In genomic region chrX:96227030-96227429, GRCm38 (mm10) we compare ENCODE assay signal across 30 mouse cellular contexts.
DNase-seq lines count a peak whose midpoint lies in the region; ATAC-seq and TF ChIP-seq lines count a peak whose summit lies in the region.
"Had no signal": no experiment of that assay in that cellular context is flagged by ENCODE, and none has a peak within 500 bp of the region (broad histone marks: within the 10 kb centered on the region; RNA-seq: fewer than 3 reads in every experiment).

No protein-coding gene starts in this region.

- no peaks in the 10 kb centered on the region for H3K9me3 ChIP-seq in liver, postnatal 0 days (ENCODE audit: low read length)
- no peaks in the 10 kb centered on the region for H3K9me3 ChIP-seq in forebrain, embryonic 11.5 days (ENCODE audit: control insufficient read depth, low read length)
- H3K9me3 ChIP-seq: embryonic facial prominence, embryonic 10.5 days; embryonic facial prominence, embryonic 13.5 days; forebrain, embryonic 13.5 days; heart, embryonic 10.5 days; heart, embryonic 13.5 days; hindbrain, embryonic 10.5 days; hindbrain, embryonic 13.5 days; intestine, embryonic 15.5 days had no signal

- no peak for TF ChIP-seq EP300 in liver, postnatal 0 days (IDR thresholded peaks at IDR 0.05; ENCODE audit: low read depth)

- H3K9ac ChIP-seq in liver, adult 2 months (ENCODE audit: low read depth, low read length): no peak overlapping the region
- H3K9ac ChIP-seq in liver, postnatal 0 days (replicated peaks): no peak overlapping the region
- H3K9ac ChIP-seq in forebrain, embryonic 11.5 days (ENCODE audit: low read length): no peak overlapping the region
- H3K9ac ChIP-seq: embryonic facial prominence, embryonic 13.5 days; forebrain, embryonic 13.5 days; heart, embryonic 13.5 days; hindbrain, embryonic 13.5 days; intestine, embryonic 15.5 days had no signal

- no peak for TF ChIP-seq CTCF in liver, adult 2 months (IDR thresholded peaks at IDR 0.05; ENCODE audit: low read depth, low read length)
- no peak for TF ChIP-seq CTCF in liver, postnatal 0 days (IDR thresholded peaks at IDR 0.05; ENCODE audit: low read depth)
- no peak for TF ChIP-seq CTCF in bone marrow macrophage, adult 2 months (IDR thresholded peaks at IDR 0.05; ENCODE audit: low read depth, low read length)

- H3K4me3 ChIP-seq in liver, adult 2 months (ENCODE audit: insufficient read depth, low read depth, low read length): no peak overlapping the region
- H3K4me3 ChIP-seq in liver, postnatal 0 days (ENCODE audit: low read depth, low read length): no peak overlapping the region
- H3K4me3 ChIP-seq in bone marrow macrophage, adult 2 months (ENCODE audit: insufficient read depth, low read length): no peak overlapping the region
- H3K4me3 ChIP-seq in forebrain, embryonic 11.5 days (ENCODE audit: low read depth, low read length): no peak overlapping the region
- H3K4me3 ChIP-seq: embryonic facial prominence, embryonic 10.5 days; embryonic facial prominence, embryonic 13.5 days; erythroblast, embryonic 14.5 days; forebrain, embryonic 13.5 days; heart, embryonic 10.5 days; heart, embryonic 13.5 days; hindbrain, embryonic 10.5 days; hindbrain, embryonic 13.5 days; intestine, embryonic 15.5 days had no signal

- DNase-seq in liver, adult 2 months (ENCODE audit: extremely low read depth, low read depth, low spot score): peak; percentile 10
- DNase-seq in liver, postnatal 0 days: no peak
- DNase-seq in adrenal gland, postnatal 25 days: no peak
- DNase-seq in urinary bladder, adult 2 months (ENCODE audit: low spot score): no peak
- no peak for DNase-seq in forebrain, embryonic 11.5 days (ENCODE audit: low spot score)
- DNase-seq: adrenal gland, postnatal 14 days; cerebellum, adult 18-20 months; cerebellum, adult 9-10 months; cerebellum, postnatal 25 days; embryo, embryonic 11 days; gastrocnemius, postnatal 14 days; heart, adult 18-20 months; heart, postnatal 14 days; kidney, adult 11 months had no signal

- no peak for TF ChIP-seq POLR2A in liver, adult 2 months (IDR thresholded peaks at IDR 0.05; ENCODE audit: extremely low read depth, insufficient read depth, low read length)
- TF ChIP-seq POLR2A in bone marrow macrophage, adult 2 months (IDR thresholded peaks at IDR 0.05; ENCODE audit: borderline replicate concordance, low read depth, low read length): no peak

- no peak overlapping the region for H3K27ac ChIP-seq in liver, adult 2 months (replicated peaks; ENCODE audit: insufficient read depth, low read depth, low read length)
- H3K27ac ChIP-seq in liver, postnatal 0 days (ENCODE audit: low read depth): no peak overlapping the region
- H3K27ac ChIP-seq in bone marrow macrophage, adult 2 months (ENCODE audit: insufficient read depth, low read depth, low read length): peak overlapping the region; percentile 99
- no peak overlapping the region for H3K27ac ChIP-seq in forebrain, embryonic 11.5 days (ENCODE audit: low read depth, low read length)
- H3K27ac ChIP-seq: embryonic facial prominence, embryonic 10.5 days; embryonic facial prominence, embryonic 13.5 days; forebrain, embryonic 13.5 days; heart, embryonic 10.5 days; heart, embryonic 13.5 days; hindbrain, embryonic 10.5 days; hindbrain, embryonic 13.5 days; intestine, embryonic 15.5 days had no signal

- no peaks in the 10 kb centered on the region for H3K4me1 ChIP-seq in liver, adult 2 months (ENCODE audit: control insufficient read depth, insufficient read depth, low read length)
- no peaks in the 10 kb centered on the region for H3K4me1 ChIP-seq in liver, postnatal 0 days (ENCODE audit: insufficient read depth)
- H3K4me1 ChIP-seq in bone marrow macrophage, adult 2 months (ENCODE audit: control insufficient read depth, insufficient read depth, low read length): peaks cover 28% of the 10 kb centered on the region
- H3K4me1 ChIP-seq in forebrain, embryonic 11.5 days (replicated peaks; ENCODE audit: control insufficient read depth, insufficient read depth, low read length): no peaks in the 10 kb centered on the region
- H3K4me1 ChIP-seq: embryonic facial prominence, embryonic 10.5 days; embryonic facial prominence, embryonic 13.5 days; forebrain, embryonic 13.5 days; heart, embryonic 10.5 days; heart, embryonic 13.5 days; hindbrain, embryonic 10.5 days; hindbrain, embryonic 13.5 days; intestine, embryonic 15.5 days had no signal

- H3K36me3 ChIP-seq in liver, adult 2 months (ENCODE audit: control insufficient read depth, insufficient read depth, low read length): no peaks in the 10 kb centered on the region
- no peaks in the 10 kb centered on the region for H3K36me3 ChIP-seq in liver, postnatal 0 days (replicated peaks; ENCODE audit: insufficient read depth, low read length)
- no peaks in the 10 kb centered on the region for H3K36me3 ChIP-seq in forebrain, embryonic 11.5 days (ENCODE audit: control insufficient read depth, insufficient read depth, low read length)
- H3K36me3 ChIP-seq: embryonic facial prominence, embryonic 10.5 days; embryonic facial prominence, embryonic 13.5 days; heart, embryonic 10.5 days; heart, embryonic 13.5 days; hindbrain, embryonic 10.5 days; hindbrain, embryonic 13.5 days; intestine, embryonic 15.5 days had no signal

- H3K4me2 ChIP-seq in liver, postnatal 0 days (ENCODE audit: low read depth, low read length): no peak overlapping the region
- H3K4me2 ChIP-seq in forebrain, embryonic 11.5 days (ENCODE audit: low read depth, low read length, severe bottlenecking): no peak overlapping the region
- H3K4me2 ChIP-seq: embryonic facial prominence, embryonic 13.5 days; forebrain, embryonic 13.5 days; heart, embryonic 13.5 days; hindbrain, embryonic 13.5 days; intestine, embryonic 15.5 days had no signal

- H3K27me3 ChIP-seq in liver, adult 2 months (ENCODE audit: control insufficient read depth, insufficient read depth, low read length): no peaks in the 10 kb centered on the region
- no peaks in the 10 kb centered on the region for H3K27me3 ChIP-seq in liver, postnatal 0 days (ENCODE audit: insufficient read depth, low read length)
- no peaks in the 10 kb centered on the region for H3K27me3 ChIP-seq in forebrain, embryonic 11.5 days (ENCODE audit: control insufficient read depth, insufficient read depth, low read length)
- H3K27me3 ChIP-seq: embryonic facial prominence, embryonic 13.5 days; forebrain, embryonic 13.5 days; heart, embryonic 13.5 days; hindbrain, embryonic 13.5 days; intestine, embryonic 15.5 days had no signal

- H3K79me2 ChIP-seq in liver, adult 2 months (ENCODE audit: control insufficient read depth, insufficient read depth, low read length): no peaks in the 10 kb centered on the region

- ATAC-seq in liver, postnatal 0 days: no peak
- ATAC-seq in hematopoietic stem cell, adult 5-6 weeks (replicated peaks in 1 of 2; ENCODE audit: insufficient read depth in 1 of 2, low FRiP score in 2 of 2, low TSS enrichment in 1 of 2, low read depth in 1 of 2, poor library complexity in 2 of 2, severe bottlenecking in 2 of 2): peak; percentile 70 to 80; a peak in 3 of 4 replicates
- peak; percentile 85 for ATAC-seq in megakaryocyte progenitor cell, adult 5-6 weeks (replicated peaks; ENCODE audit: poor library complexity)
- no peak for ATAC-seq in forebrain, embryonic 11.5 days (replicated peaks; ENCODE audit: low FRiP score)
- ATAC-seq: CD4-positive, CD25-positive, alpha-beta regulatory T cell, adult 4 months; forebrain, embryonic 13.5 days; forebrain, embryonic 16.5 days; hindbrain, embryonic 16.5 days; intestine, embryonic 15.5 days; Patski had no signal

Comparison
In these comparisons a context has a peak if more than half of its experiments do, and no peak if none do; other contexts are left out.
1. ATAC-seq: peak in hematopoietic stem cell, adult 5-6 weeks (2 of 2) and megakaryocyte progenitor cell, adult 5-6 weeks (single experiment); none in liver, postnatal 0 days (single experiment) and forebrain, embryonic 11.5 days (single experiment).